15 mouse cellular contexts compared by ENCODE assay signal in the genomic region with DNA sequence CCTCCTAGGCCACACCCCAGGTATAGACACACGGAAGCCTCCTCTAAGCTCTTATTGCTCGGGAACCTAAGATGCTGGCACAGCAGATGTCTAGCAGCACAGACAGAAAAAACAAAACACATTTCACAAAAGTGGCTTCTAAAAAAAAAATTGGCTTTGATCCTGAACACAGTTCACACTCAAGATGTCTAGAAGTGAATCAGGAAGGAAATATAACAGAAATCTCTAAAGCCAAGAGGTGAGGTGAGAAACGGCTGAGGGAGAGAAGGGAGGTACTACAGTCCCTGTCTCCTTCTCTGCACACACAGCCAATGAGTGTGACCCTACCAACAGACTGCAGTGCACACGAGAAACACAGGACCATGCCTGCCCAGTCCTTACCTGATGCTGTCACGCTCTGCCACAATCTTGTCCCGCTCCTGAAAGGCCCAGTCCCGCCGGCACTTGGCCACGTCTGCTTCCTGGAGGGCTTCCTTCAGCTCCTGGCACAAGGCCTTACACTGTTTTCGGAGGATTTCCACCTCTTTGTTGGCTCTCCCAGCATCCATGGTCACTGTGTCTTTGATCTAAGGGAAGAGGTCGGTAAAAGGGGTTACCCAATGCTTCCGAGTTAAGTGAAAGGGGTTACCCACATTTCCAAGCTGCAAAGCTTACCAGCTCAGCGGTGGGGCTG.
DNase-seq lines count a peak whose midpoint lies in the region; ATAC-seq lines count a peak whose summit lies in the region.
"Had no signal": no experiment of that assay in that cellular context is flagged by ENCODE, and none has a peak within 500 bp of the region (broad histone marks: within the 10 kb centered on the region; RNA-seq: fewer than 3 reads in every experiment).

No protein-coding gene starts in this region.

- H3K4me1 ChIP-seq in forebrain, embryonic 14.5 days (ENCODE audit: control insufficient read depth, insufficient read depth, low read length), result no peaks in the 10 kb centered on the region
- no peaks in the 10 kb centered on the region for H3K4me1 ChIP-seq in forebrain, embryonic 11.5 days (replicated peaks; ENCODE audit: control insufficient read depth, insufficient read depth, low read length)
- H3K4me1 ChIP-seq in kidney, embryonic 16.5 days (ENCODE audit: insufficient read depth, low read length), result peaks cover 5% of the 10 kb centered on the region; the same call in 1 of the 2 replicates
- H3K4me1 ChIP-seq: embryonic facial prominence, embryonic 15.5 days; hindbrain, embryonic 13.5 days; liver, embryonic 12.5 days had no signal

- intact Hi-C loops in left cerebral cortex, postnatal 36 days (cut with DNase I), result no loop called here

- H3K36me3 ChIP-seq in forebrain, embryonic 14.5 days (ENCODE audit: control insufficient read depth, insufficient read depth, low read length), result peaks cover 49% of the 10 kb centered on the region
- peaks cover 4% of the 10 kb centered on the region; the same call in 1 of the 2 replicates for H3K36me3 ChIP-seq in forebrain, embryonic 11.5 days (ENCODE audit: control insufficient read depth, insufficient read depth, low read length)
- peaks cover 46% of the 10 kb centered on the region for H3K36me3 ChIP-seq in kidney, embryonic 16.5 days (ENCODE audit: insufficient read depth, low read length)

- H3K27ac ChIP-seq in forebrain, embryonic 14.5 days (ENCODE audit: low read depth, low read length), result peak overlapping the region; percentile 72; the same call in 1 of the 2 replicates
- no peak overlapping the region for H3K27ac ChIP-seq in forebrain, embryonic 11.5 days (ENCODE audit: low read depth, low read length)
- H3K27ac ChIP-seq in kidney, embryonic 16.5 days (ENCODE audit: low read length), result no peak overlapping the region
- H3K27ac ChIP-seq: embryonic facial prominence, embryonic 15.5 days; hindbrain, embryonic 13.5 days; kidney, postnatal 0 days; liver, embryonic 12.5 days had no signal

- DNase-seq in forebrain, embryonic 14.5 days (ENCODE audit: low spot score), result peak; percentile 54
- no peak for DNase-seq in forebrain, embryonic 11.5 days (ENCODE audit: low spot score)
- DNase-seq in kidney, adult 18-20 months, result peak; percentile 13
- peak; percentile 32 for DNase-seq in right cerebral cortex, adult 18-20 months
- no peak for DNase-seq in right cerebral cortex, postnatal 14 days
- peak; percentile 17 to 18 for DNase-seq in left cerebral cortex, postnatal 36 days (ENCODE audit: low spot score in 2 of 2)
- no peak for DNase-seq in ovary, postnatal 14 days (ENCODE audit: low spot score)
- DNase-seq: cerebellum, adult 2 months had no signal

- WGBS in forebrain, embryonic 14.5 days, result 74% methylated on average over 13 of the region's 13 CpGs
- WGBS in forebrain, embryonic 11.5 days, result 85% methylated on average over 13 of the region's 13 CpGs
- 75% methylated on average over 13 of the region's 13 CpGs for WGBS in kidney, embryonic 16.5 days

- no peaks in the 10 kb centered on the region for H3K9me3 ChIP-seq in forebrain, embryonic 14.5 days (replicated peaks; ENCODE audit: control insufficient read depth, low read length)
- H3K9me3 ChIP-seq in forebrain, embryonic 11.5 days (ENCODE audit: control insufficient read depth, low read length), result no peaks in the 10 kb centered on the region
- no peaks in the 10 kb centered on the region for H3K9me3 ChIP-seq in kidney, embryonic 16.5 days (ENCODE audit: low read length)
- H3K9me3 ChIP-seq: embryonic facial prominence, embryonic 15.5 days; hindbrain, embryonic 13.5 days; liver, embryonic 12.5 days had no signal

- no peak overlapping the region for H3K4me3 ChIP-seq in forebrain, embryonic 14.5 days (ENCODE audit: low read depth, low read length)
- H3K4me3 ChIP-seq in forebrain, embryonic 11.5 days (ENCODE audit: low read depth, low read length), result no peak overlapping the region
- no peak overlapping the region for H3K4me3 ChIP-seq in kidney, embryonic 16.5 days (ENCODE audit: low read length)
- H3K4me3 ChIP-seq: embryonic facial prominence, embryonic 15.5 days; hindbrain, embryonic 13.5 days; liver, embryonic 12.5 days; myocyte had no signal

- no peak overlapping the region for H3K9ac ChIP-seq in forebrain, embryonic 14.5 days (ENCODE audit: low read length)
- no peak overlapping the region for H3K9ac ChIP-seq in forebrain, embryonic 11.5 days (ENCODE audit: low read length)
- H3K9ac ChIP-seq in kidney, embryonic 16.5 days (replicated peaks; ENCODE audit: low read length), result no peak overlapping the region
- H3K9ac ChIP-seq: embryonic facial prominence, embryonic 15.5 days; hindbrain, embryonic 13.5 days; liver, embryonic 12.5 days had no signal

- peak; percentile 32; the same call in 1 of the 2 replicates for ATAC-seq in forebrain, embryonic 14.5 days
- no peak for ATAC-seq in forebrain, embryonic 11.5 days (replicated peaks; ENCODE audit: low FRiP score)
- no peak for ATAC-seq in kidney, embryonic 16.5 days (ENCODE audit: low FRiP score, low TSS enrichment)
- ATAC-seq: liver, embryonic 12.5 days had no signal

- H3K4me2 ChIP-seq in forebrain, embryonic 14.5 days (ENCODE audit: low read length), result no peak overlapping the region
- no peak overlapping the region for H3K4me2 ChIP-seq in forebrain, embryonic 11.5 days (ENCODE audit: low read depth, low read length, severe bottlenecking)
- no peak overlapping the region for H3K4me2 ChIP-seq in kidney, embryonic 16.5 days (replicated peaks; ENCODE audit: low read depth, low read length)
- H3K4me2 ChIP-seq: embryonic facial prominence, embryonic 15.5 days; hindbrain, embryonic 13.5 days; liver, embryonic 12.5 days; midbrain, embryonic 11.5 days had no signal

- H3K27me3 ChIP-seq in forebrain, embryonic 14.5 days (replicated peaks; ENCODE audit: control insufficient read depth, insufficient read depth, low read length), result no peaks in the 10 kb centered on the region
- no peaks in the 10 kb centered on the region for H3K27me3 ChIP-seq in forebrain, embryonic 11.5 days (ENCODE audit: control insufficient read depth, insufficient read depth, low read length)
- no peaks in the 10 kb centered on the region for H3K27me3 ChIP-seq in kidney, embryonic 16.5 days (ENCODE audit: insufficient read depth, low read length)
- H3K27me3 ChIP-seq: embryonic facial prominence, embryonic 15.5 days; hindbrain, embryonic 13.5 days had no signal

Comparison
In these comparisons a context has a peak if more than half of its experiments do, and no peak if none do; other contexts are left out.
1. DNase-seq: peak in forebrain, embryonic 14.5 days (single experiment), kidney, adult 18-20 months (single experiment), right cerebral cortex, adult 18-20 months (single experiment) and left cerebral cortex, postnatal 36 days (2 of 2); none in forebrain, embryonic 11.5 days (single experiment), right cerebral cortex, postnatal 14 days (single experiment) and ovary, postnatal 14 days (single experiment).